Mouse (Mus musculus) kidney, adult 2 months (tissue): ENCODE results near the gene Slc1a3.

Experiments
- CTCF ChIP-seq: fragments of 200-500 bp; conservative IDR thresholded peaks from 2 replicates; pipeline ENCODE4 v1.5.1; 2011; ENCODE audit warnings: low read depth, mild to moderate bottlenecking, control low read depth, low read length, moderate library complexity, mixed read lengths; ENCODE audit not compliant: insufficient read depth, insufficient read length
- POLR2A ChIP-seq: fragments of 200-500 bp; IDR thresholded peaks from one replicate; pipeline ENCODE4 v1.6.1; 2011; ENCODE audit warnings: low read depth, low read length, control low read depth

GRCm38 (mm10) chr15:8586822-8587281, 123.7 kb downstream of the Slc1a3 start:
- TF ChIP-seq CTCF (no peak), POLR2A (no peak)
